Mouse (Mus musculus): Measurements from ENCODE around the gene Dtx4.

- TF ChIP-seq CTCF (IDR thresholded peaks at IDR 0.05) (peak; percentile 23; the same call in 1 of the 2 replicates), EP300 (IDR thresholded peaks at IDR 0.05) (no peak)
Observed at GRCm38 (mm10) chr19:12500881-12501311, 358 bp downstream of the Dtx4 start.
